Mouse (Mus musculus): ENCODE results near the gene Bcl7b. TPM values are rescaled to one million over a fixed set of nuclear protein-coding genes. Genes with fewer than 3 reads are reported as not detected.

Gene Bcl7b
- polyA plus RNA-seq, 1 experiment from 2014 or later, result 43.2 TPM

DNA sequence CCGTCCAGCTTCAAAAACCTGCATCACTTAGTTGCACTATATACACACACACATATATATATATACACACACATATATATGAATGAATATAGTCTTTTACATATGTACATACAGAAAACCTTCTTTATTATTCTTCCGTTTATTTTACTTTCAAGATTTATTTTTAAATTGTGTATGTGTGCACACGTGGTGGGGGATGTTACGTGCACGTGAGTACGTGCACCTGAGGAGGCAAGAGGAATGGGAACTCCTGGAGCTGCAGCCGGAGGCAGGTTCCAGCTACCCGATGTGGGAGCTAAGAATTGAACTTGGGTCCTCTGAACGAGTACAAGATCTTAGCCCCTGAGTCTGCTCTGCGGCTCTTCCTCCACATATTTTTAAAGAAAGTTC lies 18.1 kb downstream of the Bcl7b start:
- no peaks in the 10 kb centered on the region for H3K27me3 ChIP-seq
- H3K9ac ChIP-seq (replicated peaks), result peak overlapping the region; percentile 98
- H3K4me3 ChIP-seq (replicated peaks), result peak overlapping the region; percentile 98
- H3K27ac ChIP-seq, result peak overlapping the region; percentile 99
- H3K4me1 ChIP-seq (replicated peaks), result peaks cover 20% of the 10 kb centered on the region
- H3K36me3 ChIP-seq, result peaks cover 33% of the 10 kb centered on the region
- no peak for ATAC-seq (ENCODE audit: insufficient number of reproducible peaks, insufficient read depth, low FRiP score, low TSS enrichment, low read depth)
- WGBS, result 21% methylated on average over 10 of the region's 10 CpGs
- H3K9me3 ChIP-seq, result no peaks in the 10 kb centered on the region
- peak overlapping the region; percentile 73 for H3K4me2 ChIP-seq

DNA sequence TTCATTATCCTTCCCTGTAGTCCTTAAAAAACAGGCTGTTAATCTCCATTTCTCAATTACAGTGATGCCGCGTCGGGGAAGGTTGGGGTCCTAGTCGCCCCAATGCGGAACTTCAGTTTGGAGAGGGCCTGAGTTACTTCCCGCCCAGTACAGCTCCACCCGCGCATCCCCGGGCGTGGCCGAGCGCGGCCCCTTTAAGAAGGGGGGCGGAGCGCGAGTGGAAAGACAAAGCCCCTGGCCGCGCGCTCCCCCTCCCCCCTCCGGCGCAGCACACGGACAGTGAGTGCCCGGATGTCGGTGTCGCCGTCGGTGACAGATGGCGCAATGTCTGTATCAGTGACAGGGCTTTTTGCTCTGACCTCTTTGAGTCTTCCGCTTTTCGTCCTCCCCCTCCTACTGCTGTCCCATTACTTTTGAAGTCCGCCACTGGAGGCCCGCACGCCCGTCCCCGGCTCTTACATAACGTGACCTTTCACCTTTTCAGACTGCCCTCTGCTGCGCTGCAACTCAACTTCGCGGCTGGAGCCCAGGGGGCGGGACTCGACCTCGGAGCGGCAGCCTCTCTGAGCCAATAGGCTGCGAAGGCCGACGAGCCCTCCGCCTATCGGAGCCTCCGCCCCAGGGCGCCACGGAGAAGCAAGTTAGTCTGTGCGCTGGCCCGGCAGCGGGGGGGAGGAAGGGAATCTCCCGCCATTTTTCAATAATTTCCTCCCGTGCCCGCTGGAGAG lies 18.7 kb downstream of the Bcl7b start, which contains the start of gene Baz1b:
Gene Baz1b (plus strand): TSS at position 644 of the 728 bp plus-strand sequence.
- Histone ChIP-seq H3K36me3 (peaks cover 34% of the 10 kb centered on the region), H3K9me3 (no peaks in the 10 kb centered on the region), H3K4me2 (peak within 1 kb of the TSS; percentile 73), H3K27ac (peak within 1 kb of the TSS; percentile 99), H3K9ac (replicated peaks) (peak within 1 kb of the TSS; percentile 98), H3K4me1 (replicated peaks) (peaks cover 20% of the 10 kb centered on the region), H3K4me3 (replicated peaks) (peak within 1 kb of the TSS; percentile 98), H3K27me3 (no peaks in the 10 kb centered on the region)
- ATAC-seq (ENCODE audit: insufficient number of reproducible peaks, insufficient read depth, low FRiP score, low TSS enrichment, low read depth), result peak; percentile 97
- WGBS, result under 1% methylated on average over 57 of the region's 57 CpGs

DNA sequence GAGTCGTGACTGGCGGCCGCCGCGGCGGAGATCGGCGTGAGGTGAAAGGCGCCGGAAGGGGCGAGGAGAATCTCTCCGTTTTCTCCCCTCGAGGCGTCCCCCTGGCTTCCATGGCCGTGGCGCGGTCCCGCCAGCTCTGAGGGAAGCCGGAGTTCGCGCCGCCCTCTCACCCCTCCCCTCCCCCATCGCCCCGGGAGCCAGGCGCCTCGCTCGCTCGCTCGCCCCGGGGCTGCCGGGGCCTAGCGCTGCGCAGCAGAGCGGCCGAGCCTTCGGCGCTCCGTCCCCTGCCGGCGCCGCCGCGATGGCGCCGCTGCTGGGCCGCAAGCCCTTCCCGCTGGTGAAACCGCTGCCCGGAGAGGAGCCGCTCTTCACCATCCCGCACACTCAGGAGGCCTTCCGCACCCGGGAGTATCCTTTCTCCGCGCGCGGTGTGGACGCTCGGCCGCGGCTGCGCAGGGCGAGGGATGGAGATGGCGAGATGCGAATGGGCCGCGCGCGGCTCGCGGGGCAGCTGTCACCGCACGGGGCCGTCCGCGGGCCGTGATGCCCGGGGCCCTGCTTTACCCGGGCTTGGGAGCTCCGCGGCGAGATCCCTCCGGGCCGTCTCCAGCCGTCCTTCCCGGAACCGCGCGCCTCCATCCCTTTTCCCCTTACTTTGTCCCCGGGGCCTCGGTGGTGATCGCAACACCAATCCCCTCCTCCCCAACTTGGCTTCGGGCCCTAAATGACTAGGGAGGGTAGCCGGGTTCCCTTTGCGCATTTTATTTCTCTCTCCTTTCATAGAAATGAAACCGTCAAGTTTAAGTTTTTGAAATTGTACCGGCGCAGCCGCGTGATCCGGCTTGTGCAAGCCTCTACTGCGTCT lies 19.5 kb downstream of the Bcl7b start:
- WGBS, result under 1% methylated on average over 92 of the region's 102 CpGs
- Histone ChIP-seq H3K4me1 (replicated peaks) (peaks cover 24% of the 10 kb centered on the region), H3K27me3 (no peaks in the 10 kb centered on the region), H3K4me3 (replicated peaks) (peak overlapping the region; percentile 98), H3K4me2 (peak overlapping the region; percentile 73), H3K9me3 (no peaks in the 10 kb centered on the region), H3K27ac (peak overlapping the region; percentile 99), H3K9ac (replicated peaks) (peak overlapping the region; percentile 98), H3K36me3 (peaks cover 33% of the 10 kb centered on the region)
- ATAC-seq (ENCODE audit: insufficient number of reproducible peaks, insufficient read depth, low FRiP score, low TSS enrichment, low read depth), result peak; percentile 32

DNA sequence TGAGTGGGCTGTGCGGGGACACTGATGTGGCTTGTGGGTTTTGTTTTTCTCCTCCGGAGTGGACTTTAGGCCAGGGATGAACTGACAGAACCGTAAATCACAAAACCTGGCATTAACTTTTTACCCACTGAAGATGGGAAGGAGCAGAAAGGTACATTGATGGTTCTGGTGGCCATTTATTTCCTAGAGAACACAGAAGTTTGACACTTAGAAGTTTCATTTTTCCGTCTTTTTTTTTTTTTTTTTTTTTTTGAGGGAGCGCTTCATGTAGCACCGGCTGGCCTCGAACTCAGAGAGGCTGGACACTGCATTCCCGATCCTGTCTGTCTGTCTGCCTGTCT lies 20.1 kb downstream of the Bcl7b start:
- peaks cover 36% of the 10 kb centered on the region for H3K36me3 ChIP-seq
- peak overlapping the region; percentile 98 for H3K4me3 ChIP-seq (replicated peaks)
- H3K4me2 ChIP-seq, result peak overlapping the region; percentile 73
- no peaks in the 10 kb centered on the region for H3K27me3 ChIP-seq
- H3K9me3 ChIP-seq, result no peaks in the 10 kb centered on the region
- peak overlapping the region; percentile 98 for H3K9ac ChIP-seq (replicated peaks)
- peak overlapping the region; percentile 99 for H3K27ac ChIP-seq
- whole genome bisulfite sequencing, result 0% methylated on average over 8 of the region's 8 CpGs
- H3K4me1 ChIP-seq (replicated peaks), result peaks cover 30% of the 10 kb centered on the region
- ATAC-seq (ENCODE audit: insufficient number of reproducible peaks, insufficient read depth, low FRiP score, low TSS enrichment, low read depth), result no peak

DNA sequence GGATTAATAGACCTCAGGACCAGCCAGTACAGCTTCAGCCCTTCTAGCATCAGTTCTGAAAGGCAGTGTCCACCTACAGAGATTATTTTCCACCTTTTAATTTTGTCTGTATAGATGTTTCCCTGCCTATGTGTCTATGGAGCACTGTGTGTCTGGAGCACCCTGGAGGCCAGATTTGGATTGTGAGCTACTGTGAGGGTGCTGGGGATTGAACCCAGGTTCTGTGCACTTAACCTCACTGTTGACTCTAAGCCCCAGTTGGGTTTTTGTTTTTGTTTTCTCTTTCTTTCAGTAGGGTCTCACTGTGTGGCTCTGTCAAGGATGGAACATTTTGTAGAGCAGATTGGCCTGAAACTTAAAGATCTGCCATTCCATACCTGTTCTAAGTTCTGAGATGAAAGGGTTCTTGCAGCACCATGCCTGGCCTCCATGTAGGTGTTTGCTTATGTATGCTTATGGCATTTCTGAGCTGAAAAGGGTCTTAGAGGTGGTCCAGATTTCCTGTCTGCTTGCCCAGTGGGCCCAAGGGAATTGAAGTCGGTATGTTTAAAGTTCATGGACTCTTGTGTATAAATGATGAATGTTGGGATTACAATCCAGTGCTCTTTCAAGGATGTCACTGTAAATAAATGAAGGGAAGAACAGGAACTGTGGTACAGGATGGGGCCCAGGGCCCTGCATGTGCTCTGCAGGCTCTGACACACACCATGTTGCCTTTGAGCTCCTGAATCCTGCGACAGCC lies 21.4 kb downstream of the Bcl7b start:
- Histone ChIP-seq H3K9ac (replicated peaks) (peak overlapping the region; percentile 98), H3K36me3 (peaks cover 47% of the 10 kb centered on the region), H3K9me3 (no peaks in the 10 kb centered on the region), H3K4me1 (replicated peaks) (peaks cover 33% of the 10 kb centered on the region), H3K4me2 (peak overlapping the region; percentile 73), H3K4me3 (replicated peaks) (peak overlapping the region; percentile 98), H3K27me3 (no peaks in the 10 kb centered on the region), H3K27ac (no peak overlapping the region)
- ATAC-seq (ENCODE audit: insufficient number of reproducible peaks, insufficient read depth, low FRiP score, low TSS enrichment, low read depth), result no peak
- WGBS, result 67% methylated on average over 2 of the region's 2 CpGs

DNA sequence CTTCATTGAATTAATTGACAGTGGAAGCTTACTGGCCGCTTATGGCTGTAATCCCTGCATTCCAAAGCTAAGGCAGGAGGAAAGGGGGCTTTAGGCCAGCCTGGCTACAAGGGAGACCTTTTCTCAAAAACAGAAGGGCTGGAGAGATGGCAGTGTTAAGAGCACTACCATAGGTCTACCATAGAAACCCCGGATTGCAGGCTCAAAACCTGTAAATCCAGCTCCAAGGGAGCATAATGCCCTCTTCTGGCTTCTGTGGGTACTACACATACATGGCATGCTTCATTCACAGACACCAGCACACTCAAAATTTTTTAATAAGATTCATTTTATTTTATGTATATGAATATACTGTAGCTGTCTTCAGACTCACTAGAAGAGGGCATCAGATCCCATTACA lies 23.5 kb downstream of the Bcl7b start:
- WGBS, result 25% methylated on average over 2 of the region's 2 CpGs
- Histone ChIP-seq H3K9me3 (no peaks in the 10 kb centered on the region), H3K4me1 (replicated peaks) (peaks cover 33% of the 10 kb centered on the region), H3K27me3 (no peaks in the 10 kb centered on the region), H3K4me3 (replicated peaks) (no peak overlapping the region), H3K9ac (replicated peaks) (no peak overlapping the region), H3K27ac (no peak overlapping the region), H3K36me3 (peaks cover 63% of the 10 kb centered on the region), H3K4me2 (no peak overlapping the region)
- ATAC-seq (ENCODE audit: insufficient number of reproducible peaks, insufficient read depth, low FRiP score, low TSS enrichment, low read depth), result no peak

DNA sequence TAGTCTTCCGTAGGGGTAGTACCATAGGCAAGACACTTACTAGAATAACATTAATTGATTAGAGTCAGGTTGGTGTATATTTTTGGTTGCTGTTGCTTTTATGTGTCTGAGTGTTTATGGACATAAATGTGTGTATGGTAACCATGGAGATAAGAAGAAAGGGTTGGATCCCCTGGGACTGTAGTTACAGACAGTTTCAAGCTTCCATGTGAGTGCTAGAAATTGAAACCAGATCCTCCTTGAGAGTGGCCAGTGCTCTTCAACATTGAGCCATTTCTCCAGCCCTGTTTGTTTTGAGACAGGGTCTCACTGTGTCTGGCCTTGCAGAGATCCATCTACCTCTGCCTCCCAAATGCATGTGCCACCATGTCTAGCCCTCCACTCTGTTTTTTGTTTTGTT lies 24.3 kb downstream of the Bcl7b start:
- Histone ChIP-seq H3K9me3 (no peaks in the 10 kb centered on the region), H3K36me3 (peaks cover 71% of the 10 kb centered on the region), H3K4me2 (no peak overlapping the region), H3K27ac (no peak overlapping the region), H3K9ac (replicated peaks) (no peak overlapping the region), H3K27me3 (no peaks in the 10 kb centered on the region), H3K4me1 (replicated peaks) (peaks cover 33% of the 10 kb centered on the region), H3K4me3 (replicated peaks) (no peak overlapping the region)
- 88% methylated on average over 1 of the region's 1 CpGs for WGBS
- ATAC-seq (ENCODE audit: insufficient number of reproducible peaks, insufficient read depth, low FRiP score, low TSS enrichment, low read depth), result no peak

DNA sequence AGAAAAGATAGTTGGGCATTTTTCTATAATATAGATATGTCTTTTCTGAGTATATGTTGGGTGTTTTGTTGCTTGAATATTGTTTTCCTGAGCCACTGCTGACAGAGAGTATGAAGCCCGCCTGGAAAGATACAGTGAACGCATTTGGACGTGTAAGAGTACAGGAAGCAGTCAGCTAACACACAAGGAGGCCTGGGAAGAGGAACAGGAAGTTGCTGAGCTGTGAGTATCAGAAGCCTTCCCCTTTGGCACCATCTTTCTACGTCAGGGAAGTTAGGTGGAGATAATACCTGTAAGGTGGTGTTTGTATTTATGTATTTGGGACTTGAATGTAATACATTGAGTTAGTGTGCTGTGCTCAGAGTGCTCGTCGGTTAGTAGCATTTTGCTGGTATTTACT lies 28.3 kb downstream of the Bcl7b start:
- H3K27me3 ChIP-seq, result no peaks in the 10 kb centered on the region
- H3K27ac ChIP-seq, result no peak overlapping the region
- H3K9ac ChIP-seq (replicated peaks), result no peak overlapping the region
- WGBS, result 84% methylated on average over 6 of the region's 6 CpGs
- no peaks in the 10 kb centered on the region for H3K9me3 ChIP-seq
- no peak overlapping the region for H3K4me2 ChIP-seq
- peaks cover 13% of the 10 kb centered on the region for H3K4me1 ChIP-seq (replicated peaks)
- no peak for ATAC-seq (ENCODE audit: insufficient number of reproducible peaks, insufficient read depth, low FRiP score, low TSS enrichment, low read depth)
- no peak overlapping the region for H3K4me3 ChIP-seq (replicated peaks)
- peaks cover 90% of the 10 kb centered on the region for H3K36me3 ChIP-seq

DNA sequence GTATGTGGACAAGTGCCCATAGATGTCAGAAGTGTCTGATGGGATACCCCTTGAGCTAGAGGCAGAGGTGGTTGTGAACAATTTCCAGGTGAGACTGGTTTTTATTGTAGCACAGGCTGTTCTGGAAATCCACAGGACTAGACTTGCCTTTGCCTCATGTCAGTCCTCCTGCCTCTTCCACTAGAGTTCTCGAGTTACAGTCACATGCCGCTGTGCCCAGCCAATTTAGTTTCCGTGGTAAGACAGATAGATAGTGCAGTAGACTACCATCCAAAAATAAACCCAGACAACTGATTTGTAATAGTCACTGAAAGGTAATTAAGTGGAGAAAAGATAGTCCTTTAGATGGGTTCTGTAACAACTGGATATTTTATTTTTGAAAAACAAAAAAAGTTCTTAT lies 34.7 kb downstream of the Bcl7b start:
- WGBS, result 65% methylated on average over 3 of the region's 3 CpGs
- H3K4me2 ChIP-seq, result no peak overlapping the region
- H3K27ac ChIP-seq, result no peak overlapping the region
- peaks cover 92% of the 10 kb centered on the region for H3K36me3 ChIP-seq
- H3K4me1 ChIP-seq (replicated peaks), result no peaks in the 10 kb centered on the region
- H3K9ac ChIP-seq (replicated peaks), result no peak overlapping the region
- no peak overlapping the region for H3K4me3 ChIP-seq (replicated peaks)
- ATAC-seq (ENCODE audit: insufficient number of reproducible peaks, insufficient read depth, low FRiP score, low TSS enrichment, low read depth), result no peak
- no peaks in the 10 kb centered on the region for H3K27me3 ChIP-seq
- no peaks in the 10 kb centered on the region for H3K9me3 ChIP-seq

DNA sequence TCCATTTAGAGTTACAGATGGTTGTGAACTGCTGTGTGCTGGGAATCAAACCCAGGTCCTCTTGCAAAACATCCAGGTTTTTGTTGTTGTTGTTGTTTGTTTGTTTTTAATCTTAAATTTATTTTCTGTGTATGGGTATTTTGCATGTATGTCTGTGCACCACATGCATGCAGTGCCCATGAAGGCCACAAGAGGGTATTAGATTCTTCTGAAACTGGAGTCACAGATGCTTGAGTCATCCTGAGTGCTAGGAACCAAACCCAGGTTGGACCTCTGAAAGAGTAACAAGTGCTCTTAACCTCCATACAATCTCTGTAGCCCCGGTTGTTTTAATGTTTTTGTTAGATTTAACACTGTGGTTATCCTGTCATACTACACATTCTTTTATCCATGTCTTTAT lies 40.1 kb downstream of the Bcl7b start:
- H3K4me3 ChIP-seq (replicated peaks), result no peak overlapping the region
- H3K4me2 ChIP-seq, result no peak overlapping the region
- WGBS, result 96% methylated on average over 1 of the region's 1 CpGs
- no peak for ATAC-seq (ENCODE audit: insufficient number of reproducible peaks, insufficient read depth, low FRiP score, low TSS enrichment, low read depth)
- no peaks in the 10 kb centered on the region for H3K4me1 ChIP-seq (replicated peaks)
- H3K36me3 ChIP-seq, result peaks cover 97% of the 10 kb centered on the region
- no peak overlapping the region for H3K9ac ChIP-seq (replicated peaks)
- H3K27ac ChIP-seq, result no peak overlapping the region
- H3K27me3 ChIP-seq, result no peaks in the 10 kb centered on the region
- H3K9me3 ChIP-seq, result no peaks in the 10 kb centered on the region

DNA sequence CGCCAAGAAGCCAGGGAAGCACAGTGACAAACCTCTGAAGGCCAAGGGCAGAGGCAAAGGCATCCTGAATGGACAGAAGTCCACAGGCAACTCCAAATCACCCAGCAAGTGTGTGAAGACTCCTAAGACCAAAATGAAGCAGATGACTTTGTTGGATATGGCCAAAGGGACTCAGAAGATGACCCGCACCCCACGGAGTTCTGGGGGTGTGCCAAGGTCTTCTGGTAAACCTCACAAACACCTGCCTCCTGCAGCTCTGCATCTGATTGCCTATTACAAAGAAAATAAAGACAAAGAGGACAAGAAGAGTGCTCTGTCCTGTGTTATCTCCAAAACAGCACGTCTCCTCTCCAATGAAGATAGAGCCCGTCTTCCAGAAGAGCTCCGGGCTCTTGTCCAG lies 48.8 kb downstream of the Bcl7b start:
- no peak for ATAC-seq (ENCODE audit: insufficient number of reproducible peaks, insufficient read depth, low FRiP score, low TSS enrichment, low read depth)
- Histone ChIP-seq H3K9me3 (no peaks in the 10 kb centered on the region), H3K36me3 (peaks cover 99% of the 10 kb centered on the region), H3K4me2 (no peak overlapping the region), H3K4me3 (replicated peaks) (no peak overlapping the region), H3K27me3 (no peaks in the 10 kb centered on the region), H3K4me1 (replicated peaks) (no peaks in the 10 kb centered on the region), H3K9ac (replicated peaks) (no peak overlapping the region), H3K27ac (no peak overlapping the region)
- WGBS, result 96% methylated on average over 6 of the region's 6 CpGs
